Comparison of ENCODE assay signal across 8 mouse cellular contexts in the genomic region with DNA sequence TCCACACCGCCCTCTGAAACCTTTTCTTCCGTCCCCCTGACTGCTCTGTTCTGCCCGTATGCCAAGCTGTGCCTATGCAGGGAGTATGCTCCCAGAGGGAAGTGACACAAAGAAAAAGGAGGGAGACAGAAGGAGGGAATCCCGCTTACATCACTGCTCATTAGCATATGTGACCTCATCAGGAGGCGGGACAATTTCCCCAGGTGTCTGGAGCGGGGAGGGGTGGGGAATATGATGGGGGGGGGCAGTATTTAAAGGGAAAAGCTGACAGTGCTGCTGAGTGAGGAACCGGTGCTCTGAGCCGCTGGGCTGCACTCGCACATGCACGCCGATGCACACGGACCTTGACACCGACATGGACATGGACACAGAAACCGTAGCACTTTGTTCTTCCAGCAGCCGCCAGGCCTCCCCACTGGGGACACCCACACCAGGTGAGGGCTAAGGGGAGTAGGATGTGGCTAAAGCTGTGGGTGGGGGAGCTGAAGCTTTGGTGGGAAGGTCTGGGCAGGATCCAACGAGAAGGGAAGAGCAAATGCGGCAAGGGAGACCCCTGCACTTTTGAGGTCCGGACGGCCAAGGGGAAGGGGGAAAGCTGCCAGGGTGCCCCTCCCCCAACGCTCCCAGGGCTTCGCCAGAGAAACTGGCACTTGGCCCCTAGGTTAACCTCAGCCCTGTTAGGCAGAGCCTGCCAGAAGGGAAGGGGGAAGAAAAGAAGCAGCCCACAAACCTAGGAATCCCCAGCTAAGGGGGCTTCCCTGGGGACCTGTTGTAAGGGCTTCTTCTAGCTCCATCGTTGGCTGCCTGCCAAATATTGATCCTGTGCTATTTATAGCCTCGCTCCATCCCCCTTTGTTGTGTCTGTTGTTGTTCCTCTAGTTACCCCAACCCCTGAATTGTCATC. TPM values are rescaled to one million over a fixed set of nuclear protein-coding genes. Genes with fewer than 3 reads are reported as not detected.
DNase-seq lines count a peak whose midpoint lies in the region; ATAC-seq lines count a peak whose summit lies in the region.

Gene Rem2, plus strand, starts transcription at position 160 of the 904 bp plus-strand sequence.

- H3K4me3 ChIP-seq in hindbrain, embryonic 12.5 days, result peak within 1 kb of the TSS; percentile 57
- H3K4me3 ChIP-seq in lung, embryonic 15.5 days, result peak within 1 kb of the TSS; percentile 46

- H3K9me3 ChIP-seq in hindbrain, embryonic 12.5 days (replicated peaks), result no peaks in the 10 kb centered on the region
- no peaks in the 10 kb centered on the region for H3K9me3 ChIP-seq in lung, embryonic 15.5 days

- ATAC-seq in hindbrain, embryonic 12.5 days (ENCODE audit: low FRiP score), result peak; percentile 91
- peak; percentile 39 for ATAC-seq in lung, embryonic 15.5 days (ENCODE audit: borderline replicate concordance, extremely low read depth, low FRiP score, low TSS enrichment)

- peak within 1 kb of the TSS; percentile 86 for H3K27ac ChIP-seq in hindbrain, embryonic 12.5 days
- H3K27ac ChIP-seq in lung, embryonic 15.5 days, result peak within 1 kb of the TSS; percentile 43

- no peaks in the 10 kb centered on the region for H3K36me3 ChIP-seq in hindbrain, embryonic 12.5 days
- no peaks in the 10 kb centered on the region for H3K36me3 ChIP-seq in lung, embryonic 15.5 days

- peak within 1 kb of the TSS; percentile 83 for H3K9ac ChIP-seq in hindbrain, embryonic 12.5 days
- peak within 1 kb of the TSS; percentile 34 for H3K9ac ChIP-seq in lung, embryonic 15.5 days

- DNase-seq in urinary bladder, postnatal 14 days (ENCODE audit: low spot score), result peak; percentile 52
- DNase-seq in urinary bladder, adult 18-20 months (ENCODE audit: low spot score in 2 of 2), result no peak
- peak; percentile 51 for DNase-seq in embryo, embryonic 11.5 days (ENCODE audit: low read depth, low spot score)
- peak; percentile 47 to 64 for DNase-seq in layer of hippocampus, postnatal 10 days (ENCODE audit: low spot score in 2 of 2)
- peak; percentile 83 to 91 for DNase-seq in right cerebral cortex, postnatal 10 days (ENCODE audit: low spot score in 2 of 2)
- no peak for DNase-seq in gastrocnemius, adult 18-20 months (ENCODE audit: low spot score)

- peaks cover 23% of the 10 kb centered on the region for H3K27me3 ChIP-seq in hindbrain, embryonic 12.5 days
- H3K27me3 ChIP-seq in lung, embryonic 15.5 days, result peaks cover 33% of the 10 kb centered on the region

- under 1% methylated on average over 23 of the region's 23 CpGs for WGBS in hindbrain, embryonic 12.5 days
- under 1% methylated on average over 23 of the region's 23 CpGs for WGBS in lung, embryonic 15.5 days

- H3K4me1 ChIP-seq in hindbrain, embryonic 12.5 days, result peaks cover 41% of the 10 kb centered on the region
- peaks cover 43% of the 10 kb centered on the region for H3K4me1 ChIP-seq in lung, embryonic 15.5 days

- peak within 1 kb of the TSS; percentile 87 for H3K4me2 ChIP-seq in hindbrain, embryonic 12.5 days (replicated peaks)
- H3K4me2 ChIP-seq in lung, embryonic 15.5 days, result peak within 1 kb of the TSS; percentile 83

RNA-seq across cellular contexts. Expression of gene Rem2, which starts in this region (rescaled TPM):
- 39.3 and 46.1 TPM in 2 replicates for polyA plus RNA-seq in hindbrain, embryonic 12.5 days (2016; fragmentation: Nextera tagmentation; extraction: Ambion mirVana)
- total RNA-seq in layer of hippocampus, postnatal 10 days (2021), result 10 to 100 TPM; 26.9 to 31.5 TPM
- polyA plus RNA-seq in lung, embryonic 15.5 days (2015; fragmentation: Nextera tagmentation; extraction: Ambion mirVana), result 14.6 and 16.2 TPM in 2 replicates
- total RNA-seq in gastrocnemius, adult 18-20 months (2021), result not detected

Comparison
In these comparisons a context has a peak if more than half of its experiments do, and no peak if none do; other contexts are left out.
1. RNA of gene Rem2 (total RNA-seq): 26.9 to 31.5 TPM in layer of hippocampus, postnatal 10 days; not detected in gastrocnemius, adult 18-20 months; every median in the first group is over 10 times any median in the second.
2. DNase-seq: peak in urinary bladder, postnatal 14 days (single experiment), embryo, embryonic 11.5 days (single experiment), layer of hippocampus, postnatal 10 days (2 of 2) and right cerebral cortex, postnatal 10 days (2 of 2); none in urinary bladder, adult 18-20 months (0 of 2) and gastrocnemius, adult 18-20 months (single experiment).